Mouse (Mus musculus) embryonic facial prominence, embryonic 14.5 days (tissue): ENCODE data around the gene Plxnb1. TPM values are rescaled to one million over a fixed set of nuclear protein-coding genes. Genes with fewer than 3 reads are reported as not detected.

Experiments used
- ATAC-seq: fragments of 200-750 bp; cut with Nextera tagmentation; 2 replicates; pipeline ENCODE4 v1.8.0; 2017; ENCODE audit warnings: low read depth, moderate number of reproducible peaks, moderate TSS enrichment
- DNase-seq: peaks from one replicate; pipeline ENCODE4 v3.0.0-alpha.2; 2015; ENCODE audit warnings: low spot score
- H3K27ac ChIP-seq: fragments of 300-500 bp; sonication (generic); replicated peaks from 2 replicates; pipeline ENCODE4 v1.5.1; 2014; ENCODE audit warnings: low read depth, mild to moderate bottlenecking, low read length, moderate library complexity
- H3K27me3 ChIP-seq: fragments of 300-500 bp; sonication (generic); replicated peaks from 2 replicates; pipeline ENCODE4 v1.6.1; 2014; ENCODE audit warnings: low read length; ENCODE audit not compliant: control insufficient read depth, insufficient read depth
- H3K36me3 ChIP-seq: fragments of 300-500 bp; sonication (generic); 2 replicates; pipeline ENCODE4 v1.6.1; 2014; ENCODE audit warnings: low read length, mixed read lengths; ENCODE audit not compliant: control insufficient read depth, insufficient read depth
- H3K4me1 ChIP-seq: fragments of 300-500 bp; sonication (generic); 2 replicates; pipeline ENCODE4 v1.6.1; 2014; ENCODE audit warnings: antibody characterized with exemption, low read length; ENCODE audit not compliant: control insufficient read depth, insufficient read depth
- H3K4me2 ChIP-seq: fragments of 300-500 bp; sonication (generic); 2 replicates; pipeline ENCODE4 v1.6.1; 2014; ENCODE audit warnings: low read depth, mild to moderate bottlenecking, low read length, moderate library complexity, mixed read lengths
- H3K4me3 ChIP-seq: fragments of 300-500 bp; sonication (generic); 2 replicates; pipeline ENCODE4 v1.5.1; 2014; ENCODE audit warnings: low read depth, mild to moderate bottlenecking, low read length
- H3K9ac ChIP-seq: fragments of 300-500 bp; sonication (generic); 2 replicates; pipeline ENCODE4 v1.6.1; 2014; ENCODE audit warnings: low read depth, mild to moderate bottlenecking, low read length, moderate library complexity, mixed read lengths
- H3K9me3 ChIP-seq: fragments of 300-500 bp; sonication (generic); 2 replicates; pipeline ENCODE4 v1.6.1; 2016; ENCODE audit warnings: low read length; ENCODE audit not compliant: control insufficient read depth
- WGBS: fragments of 180-500 bp; shearing (Covaris S2); extraction: QIAGEN DNeasy Blood & Tissue Kit; methylation state at CpG from one replicate; pipeline ENCODE4 v1.1.7; 2014; 5-methylcytosine and 5-hydroxymethylcytosine counted together
- polyA plus RNA-seq: library from polyadenylated mRNA; unstranded; fragments of >200 nt; fragmentation: Nextera tagmentation; extraction: Ambion mirVana; gene quantifications from 2 replicates; pipeline ENCODE4 v1.2.1, GENCODE M21; 2014

The Plxnb1 gene
- polyA plus RNA-seq, 1 experiment from 2014 or later = 9.7 TPM

GRCm38 (mm10) chr9:109096251-109096661 lies 1.1 kb downstream of the Plxnb1 start:
- ATAC-seq (no peak), DNase-seq (no peak)
- H3K4me3 ChIP-seq = peak overlapping the region; percentile 77
- 21% methylated on average over 9 of the region's 9 CpGs for WGBS
- peak overlapping the region; percentile 97 for H3K9ac ChIP-seq
- H3K27ac ChIP-seq = peak overlapping the region; percentile 100
- H3K4me2 ChIP-seq = peak overlapping the region; percentile 85
- H3K27me3 ChIP-seq = no peaks in the 10 kb centered on the region
- H3K4me1 ChIP-seq = peaks cover 41% of the 10 kb centered on the region
- no peaks in the 10 kb centered on the region for H3K9me3 ChIP-seq
- peaks cover 28% of the 10 kb centered on the region for H3K36me3 ChIP-seq

- WGBS = 29% methylated on average over 6 of the region's 6 CpGs
- Histone ChIP-seq H3K4me2 (peak overlapping the region; percentile 85), H3K27me3 (no peaks in the 10 kb centered on the region), H3K4me3 (peak overlapping the region; percentile 77), H3K9me3 (no peaks in the 10 kb centered on the region), H3K9ac (peak overlapping the region; percentile 97), H3K27ac (peak overlapping the region; percentile 100), H3K36me3 (peaks cover 22% of the 10 kb centered on the region), H3K4me1 (peaks cover 41% of the 10 kb centered on the region)
- ATAC-seq (no peak), DNase-seq (no peak)
Measured at GRCm38 (mm10) chr9:109096856-109097255, 1.7 kb downstream of the Plxnb1 start.

GRCm38 (mm10) chr9:109097291-109097690 lies 2.1 kb downstream of the Plxnb1 start:
- ATAC-seq (no peak), DNase-seq (no peak)
- H3K4me2 ChIP-seq = peak overlapping the region; percentile 85
- H3K27me3 ChIP-seq = no peaks in the 10 kb centered on the region
- H3K9ac ChIP-seq = peak overlapping the region; percentile 97
- 11% methylated on average over 6 of the region's 6 CpGs for WGBS
- H3K4me1 ChIP-seq = peaks cover 41% of the 10 kb centered on the region
- peak overlapping the region; percentile 100 for H3K27ac ChIP-seq
- H3K9me3 ChIP-seq = no peaks in the 10 kb centered on the region
- H3K36me3 ChIP-seq = peaks cover 19% of the 10 kb centered on the region
- peak overlapping the region; percentile 77 for H3K4me3 ChIP-seq

GRCm38 (mm10) chr9:109097831-109098230 lies 2.6 kb downstream of the Plxnb1 start:
- 32% methylated on average over 5 of the region's 5 CpGs for WGBS
- Histone ChIP-seq H3K9ac (peak overlapping the region; percentile 97; the same call in 1 of the 2 replicates), H3K27ac (peak overlapping the region; percentile 100), H3K4me1 (peaks cover 41% of the 10 kb centered on the region), H3K36me3 (peaks cover 24% of the 10 kb centered on the region), H3K27me3 (no peaks in the 10 kb centered on the region), H3K4me2 (peak overlapping the region; percentile 85), H3K4me3 (no peak overlapping the region), H3K9me3 (no peaks in the 10 kb centered on the region)
- DNase-seq (peak; percentile 72), ATAC-seq (no peak)

GRCm38 (mm10) chr9:109098366-109098765 lies 3.2 kb downstream of the Plxnb1 start:
- Histone ChIP-seq H3K9ac (0 out of 2 replicates have a peak overlapping the region, but pooled peaks have one; percentile 97), H3K27ac (peak overlapping the region; percentile 100)

GRCm38 (mm10) chr9:109098969-109099368 lies 3.8 kb downstream of the Plxnb1 start:
- H3K36me3 ChIP-seq = peaks cover 34% of the 10 kb centered on the region
- H3K27ac ChIP-seq = peak overlapping the region; percentile 100
- WGBS = 51% methylated on average over 3 of the region's 6 CpGs
- H3K4me1 ChIP-seq = peaks cover 38% of the 10 kb centered on the region
- no peak for ATAC-seq
- no peak overlapping the region for H3K9ac ChIP-seq
- H3K9me3 ChIP-seq = no peaks in the 10 kb centered on the region
- H3K4me3 ChIP-seq = no peak overlapping the region
- peak; percentile 85 for DNase-seq
- H3K27me3 ChIP-seq = no peaks in the 10 kb centered on the region
- peak overlapping the region; percentile 85; the same call in 1 of the 2 replicates for H3K4me2 ChIP-seq

More at GRCm38 (mm10) chr9:109098366-109098765, 3.2 kb downstream of the Plxnb1 start:
- Histone ChIP-seq H3K9me3 (no peaks in the 10 kb centered on the region), H3K4me1 (peaks cover 41% of the 10 kb centered on the region), H3K4me3 (no peak overlapping the region), H3K27me3 (no peaks in the 10 kb centered on the region), H3K4me2 (peak overlapping the region; percentile 85), H3K36me3 (peaks cover 29% of the 10 kb centered on the region)
- ATAC-seq (no peak), DNase-seq (no peak)
- WGBS = 81% methylated on average over 8 of the region's 8 CpGs

GRCm38 (mm10) chr9:109100307-109100928 lies 5.2 kb downstream of the Plxnb1 start:
- Histone ChIP-seq H3K9me3 (no peaks in the 10 kb centered on the region), H3K27me3 (no peaks in the 10 kb centered on the region), H3K9ac (0 out of 2 replicates have a peak overlapping the region, but pooled peaks have one; percentile 5), H3K4me3 (no peak overlapping the region), H3K27ac (no peak overlapping the region), H3K4me2 (no peak overlapping the region), H3K36me3 (peaks cover 47% of the 10 kb centered on the region), H3K4me1 (peaks cover 30% of the 10 kb centered on the region)
- DNase-seq (no peak), ATAC-seq (no peak)
- WGBS = 90% methylated on average over 19 of the region's 20 CpGs

- Histone ChIP-seq H3K4me2 (no peak overlapping the region), H3K4me1 (peaks cover 22% of the 10 kb centered on the region), H3K4me3 (no peak overlapping the region), H3K27ac (no peak overlapping the region), H3K36me3 (peaks cover 62% of the 10 kb centered on the region), H3K9me3 (no peaks in the 10 kb centered on the region), H3K27me3 (no peaks in the 10 kb centered on the region), H3K9ac (no peak overlapping the region)
- ATAC-seq (no peak), DNase-seq (no peak)
- 86% methylated on average over 4 of the region's 5 CpGs for WGBS
Measured at GRCm38 (mm10) chr9:109101933-109102445, 6.8 kb downstream of the Plxnb1 start.

- Histone ChIP-seq H3K4me1 (peaks cover 17% of the 10 kb centered on the region), H3K4me2 (no peak overlapping the region), H3K27ac (no peak overlapping the region), H3K4me3 (no peak overlapping the region), H3K9ac (no peak overlapping the region), H3K9me3 (no peaks in the 10 kb centered on the region), H3K36me3 (peaks cover 64% of the 10 kb centered on the region), H3K27me3 (no peaks in the 10 kb centered on the region)
- DNase-seq = no peak
- 85% methylated on average over 3 of the region's 3 CpGs for WGBS
- ATAC-seq = no peak
Measured at GRCm38 (mm10) chr9:109102541-109102940, 7.4 kb downstream of the Plxnb1 start.
